Mouse (Mus musculus) liver, embryonic 14.5 days (tissue): ENCODE results near the gene Nipa2.

Experiments used
- CTCF ChIP-seq: IDR thresholded peaks from 2 replicates; pipeline ENCODE4 v1.5.1; 2016; ENCODE audit warnings: antibody characterized with exemption, low read depth, control low read depth
- EP300 ChIP-seq: IDR thresholded peaks from 2 replicates; pipeline ENCODE4 v1.6.1; 2016; ENCODE audit warnings: antibody characterized with exemption, low read depth

- TF ChIP-seq CTCF (no peak), EP300 (no peak)
Measured at GRCm38 (mm10) chr7:55909519-55909918, 52.8 kb downstream of the Nipa2 start.
